Mouse (Mus musculus) spleen, adult 2 months (tissue): ENCODE measurements around the gene Cycs. TPM values are rescaled to one million over a fixed set of nuclear protein-coding genes. Genes with fewer than 3 reads are reported as not detected.
A peak's percentile ranks its signal among the peaks of the same experiment; 100 is the strongest.

Source experiments
- DNase-seq, 2 experiments: peaks; one replicate each; pipeline versions ENCODE4 v3.0.0 to v3.0.0-alpha.2; 2012 to 2021; ENCODE audit warnings: low spot score in 2 of 2, low read depth in 1 of 2
- H3K27ac ChIP-seq: fragments of 200-500 bp; 2 replicates; pipeline ENCODE4 v1.5.1; 2012; ENCODE audit warnings: low read length, inconsistent platforms; ENCODE audit not compliant: insufficient read depth
- H3K27me3 ChIP-seq: fragments of 200-500 bp; 2 replicates; pipeline ENCODE4 v1.6.1; 2012; ENCODE audit warnings: mild to moderate bottlenecking, moderate library complexity, low read length, inconsistent platforms; ENCODE audit not compliant: control insufficient read depth, insufficient read depth
- H3K36me3 ChIP-seq: fragments of 200-500 bp; 2 replicates; pipeline ENCODE4 v1.6.1; 2012; ENCODE audit warnings: mild to moderate bottlenecking, low read length, inconsistent platforms; ENCODE audit not compliant: control insufficient read depth, insufficient read depth
- H3K4me1 ChIP-seq: fragments of 200-500 bp; 2 replicates; pipeline ENCODE4 v1.6.1; 2011; ENCODE audit warnings: inconsistent platforms; ENCODE audit not compliant: control insufficient read depth, insufficient read depth, insufficient read length
- H3K4me3 ChIP-seq: fragments of 200-500 bp; 2 replicates; pipeline ENCODE4 v1.5.1; 2011; ENCODE audit warnings: mild to moderate bottlenecking, inconsistent platforms; ENCODE audit not compliant: insufficient read depth, insufficient read length; ENCODE audit errors: extremely low read depth
- CTCF ChIP-seq: fragments of 200-500 bp; IDR thresholded peaks from 2 replicates; pipeline ENCODE4 v1.5.1; 2011; ENCODE audit warnings: mild to moderate bottlenecking, inconsistent platforms; ENCODE audit not compliant: insufficient read depth, insufficient read length, insufficient replicate concordance; ENCODE audit errors: extremely low read depth
- POLR2A ChIP-seq: fragments of 200-500 bp; IDR thresholded peaks from 2 replicates; pipeline ENCODE4 v1.6.1; 2011; ENCODE audit warnings: low read depth, low read length, inconsistent platforms
- WGBS: fragments of 180-500 bp; shearing (Covaris S2); methylation state at CpG from one replicate; pipeline ENCODE4 v1.1.7; 2018; 5-methylcytosine and 5-hydroxymethylcytosine counted together
- polyA plus RNA-seq: library from polyadenylated mRNA; depleted of rRNA; stranded (reverse); fragments of >200 nt; gene quantifications from 2 replicates; pipeline ENCODE4 v1.2.3, GENCODE M21; 2012

The Cycs gene
- polyA plus RNA-seq, 1 experiment = 0.82 TPM

DNA sequence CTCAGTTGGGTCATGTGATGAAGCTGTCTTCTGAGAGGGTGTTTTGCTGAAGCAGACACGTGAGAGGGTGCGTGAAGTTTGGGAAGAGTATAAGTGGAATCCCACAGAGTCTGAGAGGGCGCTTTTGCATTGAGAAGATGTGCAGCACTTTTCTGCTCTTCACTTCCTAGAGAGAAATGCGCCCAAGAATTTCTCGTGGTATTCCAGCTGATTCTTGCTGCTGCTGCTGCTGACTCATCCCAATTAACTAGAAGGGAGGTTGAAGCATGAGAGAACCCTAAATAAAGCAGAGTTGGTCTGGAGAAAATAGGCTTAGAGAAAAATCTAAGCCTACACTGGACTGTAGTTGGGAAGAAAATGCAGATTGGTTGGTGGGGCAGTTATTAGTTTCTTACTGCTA, 17.3 kb downstream of the Cycs start:
- H3K27ac ChIP-seq = no peak overlapping the region
- no peak overlapping the region for H3K4me3 ChIP-seq
- DNase-seq = no peak
- TF ChIP-seq CTCF = no peak
- TF ChIP-seq POLR2A = no peak
- H3K36me3 ChIP-seq = no peaks in the 10 kb centered on the region
- no peaks in the 10 kb centered on the region for H3K27me3 ChIP-seq
- 74% methylated on average over 5 of the region's 5 CpGs for WGBS
- no peaks in the 10 kb centered on the region; the same call in 1 of the 2 replicates for H3K4me1 ChIP-seq

- WGBS = 14% methylated on average over 10 of the region's 10 CpGs
- TF ChIP-seq POLR2A (no peak), CTCF (peak; percentile 56; the same call in 1 of the 2 replicates)
- Histone ChIP-seq H3K27ac (no peak overlapping the region), H3K27me3 (no peaks in the 10 kb centered on the region), H3K4me3 (no peak overlapping the region), H3K4me1 (no peaks in the 10 kb centered on the region; the same call in 1 of the 2 replicates), H3K36me3 (no peaks in the 10 kb centered on the region)
- DNase-seq = peak in 1 of 2 experiments; percentile 17
Measured at GRCm38 (mm10) chr6:50545412-50546043, 20.8 kb downstream of the Cycs start.

DNA sequence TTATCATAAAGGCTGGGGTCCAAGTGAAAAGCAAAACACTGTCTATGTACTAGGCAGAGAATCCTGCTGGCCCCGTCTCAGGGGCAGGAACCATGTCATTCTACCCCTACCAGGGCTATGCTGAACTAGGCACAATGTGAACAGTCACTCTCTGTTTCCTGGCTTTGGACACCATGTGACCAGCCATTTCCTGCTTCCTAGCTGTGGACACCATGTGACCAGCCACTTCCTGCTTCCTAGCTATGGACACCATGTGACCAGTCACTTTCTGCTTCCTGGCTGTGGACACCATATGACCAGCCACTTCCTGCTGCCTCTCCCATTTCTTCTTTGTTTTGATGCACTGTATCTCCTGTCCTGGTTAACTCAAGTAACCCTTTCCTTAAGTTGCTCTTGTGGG, 23.8 kb downstream of the Cycs start:
- H3K4me1 ChIP-seq = no peaks in the 10 kb centered on the region; the same call in 1 of the 2 replicates
- no peak overlapping the region for H3K4me3 ChIP-seq
- no peak overlapping the region for H3K27ac ChIP-seq
- no peak for DNase-seq
- H3K36me3 ChIP-seq = no peaks in the 10 kb centered on the region
- TF ChIP-seq CTCF (no peak), POLR2A (no peak)
- no peaks in the 10 kb centered on the region for H3K27me3 ChIP-seq
- WGBS = 86% methylated on average over 1 of the region's 1 CpGs

- 93% methylated on average over 1 of the region's 1 CpGs for WGBS
- no peak for DNase-seq
- no peaks in the 10 kb centered on the region for H3K4me1 ChIP-seq
- no peaks in the 10 kb centered on the region for H3K27me3 ChIP-seq
- no peak overlapping the region for H3K27ac ChIP-seq
- no peaks in the 10 kb centered on the region for H3K36me3 ChIP-seq
- H3K4me3 ChIP-seq = no peak overlapping the region
- TF ChIP-seq POLR2A (no peak), CTCF (no peak)
Measured at GRCm38 (mm10) chr6:50539641-50540040, 26.7 kb downstream of the Cycs start.

DNA sequence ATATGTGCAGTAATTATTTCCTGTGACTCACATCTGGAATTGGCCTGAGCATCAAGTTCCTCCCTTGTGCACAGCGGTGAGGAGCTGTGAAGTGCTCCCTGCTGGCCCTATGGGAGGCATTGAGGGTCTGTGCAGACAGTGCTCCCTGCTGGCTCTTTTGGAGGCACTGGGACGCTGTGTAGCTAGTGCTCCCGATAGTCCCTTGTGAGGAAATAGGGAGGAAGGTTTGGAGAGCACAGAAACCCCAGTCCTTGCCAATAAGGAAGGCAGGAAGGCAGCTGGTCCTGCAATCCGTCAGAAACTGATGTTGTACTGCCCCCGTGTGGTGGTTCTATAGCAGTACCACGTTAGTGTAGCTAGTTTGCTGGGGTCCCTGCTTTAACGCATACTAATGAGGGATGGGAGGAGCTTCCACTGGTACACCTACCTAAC, 29.9 kb downstream of the Cycs start:
- TF ChIP-seq POLR2A (no peak), CTCF (peak; percentile 63; the same call in 1 of the 2 replicates)
- 7% methylated on average over 7 of the region's 7 CpGs for WGBS
- Histone ChIP-seq H3K27me3 (no peaks in the 10 kb centered on the region), H3K4me1 (no peaks in the 10 kb centered on the region), H3K27ac (no peak overlapping the region), H3K4me3 (no peak overlapping the region), H3K36me3 (no peaks in the 10 kb centered on the region)
- DNase-seq = peak in 1 of 2 experiments; percentile 38

- Histone ChIP-seq H3K27ac (no peak overlapping the region), H3K36me3 (no peaks in the 10 kb centered on the region), H3K4me1 (no peaks in the 10 kb centered on the region), H3K4me3 (no peak overlapping the region), H3K27me3 (no peaks in the 10 kb centered on the region)
- 88% methylated on average over 3 of the region's 3 CpGs for WGBS
- DNase-seq = no peak
- no peak for TF ChIP-seq CTCF
Measured at GRCm38 (mm10) chr6:50535346-50535745, 31.0 kb downstream of the Cycs start.

DNA sequence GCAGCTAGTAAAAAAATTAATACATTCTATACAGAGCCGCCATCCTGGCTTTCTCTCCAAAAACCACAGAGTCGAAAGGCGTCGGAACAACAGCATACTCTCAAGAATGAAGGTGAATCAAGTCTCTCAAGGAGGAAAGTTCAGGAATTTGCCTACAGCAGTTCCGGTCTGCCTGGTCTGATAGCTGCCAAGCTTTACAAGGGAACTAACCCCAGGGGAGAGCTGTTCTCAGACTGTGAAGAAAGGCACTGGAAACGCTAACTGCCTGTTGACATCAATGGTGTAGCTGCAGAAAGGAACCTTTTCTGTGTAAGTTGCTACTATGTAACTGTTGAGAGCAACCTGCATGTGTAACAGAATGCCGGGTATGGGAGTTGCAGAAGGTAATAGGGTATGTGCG, 34.4 kb downstream of the Cycs start:
- H3K4me3 ChIP-seq = no peak overlapping the region
- 91% methylated on average over 8 of the region's 8 CpGs for WGBS
- H3K27ac ChIP-seq = no peak overlapping the region
- no peaks in the 10 kb centered on the region for H3K4me1 ChIP-seq
- TF ChIP-seq POLR2A (no peak), CTCF (no peak)
- H3K36me3 ChIP-seq = no peaks in the 10 kb centered on the region
- H3K27me3 ChIP-seq = no peaks in the 10 kb centered on the region
- no peak for DNase-seq
